Mouse (Mus musculus) spleen, adult 18-20 months (tissue): ENCODE measurements around the gene Mical2.

Experiments used
- DNase-seq, 2 experiments: peaks; one replicate each; pipeline ENCODE4 v3.0.0; 2022; ENCODE audit warnings: mixed read lengths in 2 of 2

Mical2 gene

GRCm38 (mm10) chr7:112244071-112244470 is 18.4 kb downstream of the Mical2 start:
- no peak for DNase-seq

GRCm38 (mm10) chr7:112244683-112245082 is 19.0 kb downstream of the Mical2 start:
- DNase-seq = no peak

GRCm38 (mm10) chr7:112245839-112246438 is 20.3 kb downstream of the Mical2 start:
- DNase-seq = no peak

DNA sequence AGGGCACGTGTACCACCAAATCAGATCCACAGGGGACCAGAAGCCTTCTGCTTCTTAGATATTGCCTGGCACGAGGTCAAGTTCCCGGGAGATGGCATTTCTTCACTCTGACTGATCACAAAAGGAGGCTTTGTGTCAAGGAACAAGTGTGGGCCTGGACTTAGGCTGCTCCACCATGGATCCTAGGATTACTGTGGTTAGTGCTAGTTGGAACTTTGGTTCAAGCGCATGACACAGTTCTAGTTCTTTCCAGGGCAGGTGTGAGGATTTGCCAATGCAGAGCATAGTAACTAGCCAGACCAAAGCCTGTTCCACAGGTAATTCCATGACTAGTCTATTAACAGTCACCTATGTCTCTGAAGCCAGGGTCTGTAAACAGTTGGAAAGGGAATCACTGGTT is 20.8 kb downstream of the Mical2 start:
- DNase-seq = no peak

DNA sequence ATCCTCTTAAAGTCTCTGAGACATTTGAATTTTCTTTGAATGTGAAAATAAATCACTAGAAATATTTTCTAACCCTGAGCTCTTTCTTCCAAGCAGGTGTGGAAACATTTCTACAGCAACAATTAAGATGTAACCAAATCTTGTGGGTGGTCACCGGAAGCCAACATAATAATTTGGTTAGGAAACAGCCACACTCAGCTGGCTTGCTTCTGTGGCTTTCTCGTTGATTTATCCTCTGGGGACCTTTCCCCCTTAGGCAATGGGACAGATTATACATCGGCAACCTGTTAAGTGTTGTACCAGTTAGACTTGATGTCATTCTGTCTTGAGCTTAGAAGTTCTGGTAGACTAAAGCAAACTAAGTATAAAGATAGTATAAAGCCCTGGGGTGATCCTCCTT is 22.2 kb downstream of the Mical2 start:
- no peak for DNase-seq

DNA sequence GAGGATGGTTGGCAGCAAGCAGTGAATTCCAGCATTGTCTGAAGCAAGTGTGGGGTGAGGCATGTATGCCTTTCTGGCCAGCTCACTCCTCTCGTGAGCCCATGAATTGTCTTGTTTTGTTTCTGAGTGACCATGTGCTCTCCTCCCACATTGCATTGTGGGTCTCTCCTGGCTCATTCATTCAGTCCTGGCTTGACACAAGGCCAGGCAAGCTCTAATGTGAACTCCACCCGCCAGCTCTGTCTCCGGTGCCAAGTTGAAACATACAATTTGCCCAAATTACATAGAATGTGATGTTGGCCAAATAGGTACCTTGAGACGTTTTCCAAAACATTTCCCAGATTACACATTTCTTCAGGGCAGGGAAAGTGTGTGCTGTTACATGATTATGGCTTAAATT is 23.8 kb downstream of the Mical2 start:
- DNase-seq = no peak

GRCm38 (mm10) chr7:112252065-112252464 is 26.4 kb downstream of the Mical2 start:
- no peak for DNase-seq

DNA sequence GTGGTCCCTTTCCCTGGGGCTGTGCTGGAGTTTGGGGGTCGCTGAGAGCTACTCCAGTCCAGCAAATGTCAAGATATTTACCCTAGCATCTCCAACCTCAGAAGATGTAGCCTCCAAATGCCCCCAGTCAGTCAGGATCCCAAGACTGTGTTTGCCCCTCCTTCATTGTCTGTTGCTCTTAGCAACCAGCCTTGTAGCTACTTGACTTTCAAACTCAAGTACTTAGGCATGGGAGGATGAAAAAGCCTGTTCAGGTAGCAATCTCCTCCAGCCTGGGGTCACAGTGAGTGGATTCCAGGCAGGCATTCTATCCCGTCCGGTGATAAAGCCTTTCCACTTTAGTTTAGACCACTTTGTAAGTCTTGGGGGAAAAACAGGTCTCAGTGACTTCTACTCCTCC is 28.6 kb downstream of the Mical2 start:
- DNase-seq = no peak

DNA sequence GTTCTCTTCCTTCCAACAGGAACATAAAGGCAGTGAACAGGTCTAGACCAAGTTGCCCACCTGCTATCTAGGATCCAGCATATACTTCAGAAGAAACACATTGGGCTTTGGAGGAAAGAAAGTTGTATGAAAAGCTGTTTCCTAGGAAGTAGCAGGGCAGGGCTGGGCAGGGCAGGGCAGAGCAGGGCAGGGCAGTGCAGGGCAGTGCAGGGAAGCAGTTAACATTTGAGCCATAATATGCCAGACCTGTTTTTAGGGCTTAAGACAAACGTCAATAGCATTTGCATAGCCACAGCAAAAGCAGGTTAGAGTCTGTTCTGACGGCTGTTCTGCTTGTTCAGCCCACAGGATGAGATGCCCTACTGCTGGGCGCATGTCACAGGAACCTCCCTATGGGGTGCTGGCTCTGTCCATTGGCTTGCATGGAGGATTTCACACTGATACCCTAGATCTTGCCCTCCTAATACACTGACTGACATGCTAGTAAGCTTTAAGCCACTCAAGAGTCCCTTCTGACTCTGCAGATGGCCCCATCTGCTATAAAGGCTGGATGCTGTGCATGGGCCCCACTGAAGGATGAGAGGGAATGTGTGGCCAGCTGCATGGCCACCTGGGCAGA is 29.7 kb downstream of the Mical2 start:
- no peak for DNase-seq

GRCm38 (mm10) chr7:112258338-112258903 is 32.8 kb downstream of the Mical2 start:
- no peak for DNase-seq

DNA sequence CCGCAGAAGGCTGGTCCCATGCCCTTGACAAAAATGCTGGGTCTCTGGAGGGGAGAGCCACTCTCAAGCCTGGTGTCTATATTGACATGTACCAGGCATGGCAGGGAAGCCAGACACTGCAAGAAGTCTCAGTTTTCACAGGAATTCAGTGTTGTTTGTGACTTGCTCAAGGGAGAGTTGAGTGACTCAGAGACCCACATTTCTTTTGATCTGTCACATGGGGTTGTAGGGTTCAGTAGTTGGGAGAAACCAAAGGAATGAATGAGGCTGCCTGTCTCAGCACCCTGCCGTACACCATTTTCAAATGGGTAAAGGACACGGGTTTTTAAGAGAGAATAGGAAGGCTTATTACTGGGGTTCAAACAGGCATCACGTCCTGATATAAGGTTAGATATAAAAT is 33.6 kb downstream of the Mical2 start:
- DNase-seq = no peak

- no peak for DNase-seq
These were observed 35.5 kb downstream of the Mical2 start for GRCm38 (mm10) chr7:112261121-112261520.

GRCm38 (mm10) chr7:112267266-112267665 is 41.6 kb downstream of the Mical2 start:
- DNase-seq = no peak

DNA sequence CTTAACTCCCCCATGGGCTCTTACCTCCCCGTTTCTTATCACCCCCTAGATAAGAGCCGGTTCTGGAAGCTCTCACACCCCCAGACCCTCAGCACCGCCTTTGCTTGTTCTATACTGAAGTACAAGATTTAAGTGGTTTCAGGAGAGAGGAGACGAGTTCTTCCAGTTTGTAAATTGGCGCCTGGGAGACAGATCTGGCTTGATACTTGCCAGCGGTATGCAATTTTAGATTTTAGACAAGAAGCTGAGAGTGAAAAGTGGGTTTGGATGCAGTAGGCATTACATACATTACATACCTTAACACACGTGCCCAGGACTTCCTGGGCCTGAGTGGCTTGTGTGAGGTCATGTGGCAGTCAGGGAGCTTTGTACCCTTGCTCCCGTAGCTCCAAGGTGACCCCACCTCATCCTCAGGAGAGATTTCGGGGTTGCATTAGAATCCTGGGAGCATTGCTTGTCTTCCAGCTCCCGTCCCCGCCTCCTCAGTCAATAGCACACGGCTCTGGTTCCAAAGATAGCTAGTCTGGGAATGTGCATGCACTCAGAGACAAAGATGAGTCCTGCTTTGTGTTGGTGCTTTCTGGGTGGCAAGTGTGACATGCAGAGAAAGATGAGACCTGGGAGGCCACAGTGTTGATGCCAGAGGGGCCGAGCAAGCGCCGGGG is 43.2 kb downstream of the Mical2 start:
- no peak for DNase-seq

GRCm38 (mm10) chr7:112270870-112271269 is 45.2 kb downstream of the Mical2 start:
- no peak for DNase-seq

GRCm38 (mm10) chr7:112271627-112272026 is 46.0 kb downstream of the Mical2 start:
- no peak for DNase-seq

DNA sequence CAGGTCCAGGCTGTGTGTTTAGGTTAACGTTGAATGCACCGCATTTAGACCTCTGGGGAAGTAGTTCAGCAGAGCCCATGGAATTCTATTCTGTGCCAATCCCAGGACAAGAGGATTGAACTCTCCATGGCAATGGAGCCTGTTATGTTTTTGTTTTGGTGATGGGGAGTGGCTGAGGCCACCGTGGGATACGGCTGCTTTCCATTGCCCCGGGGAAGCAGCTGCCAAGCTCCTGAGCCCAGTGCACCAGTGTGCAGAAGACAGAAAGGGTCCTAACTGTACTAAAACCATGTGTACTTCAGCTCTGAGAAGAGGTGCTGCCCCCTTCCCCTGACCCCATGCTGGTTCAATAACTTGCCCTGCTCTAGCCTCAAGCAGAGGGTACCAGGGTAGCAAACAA is 47.0 kb downstream of the Mical2 start:
- no peak for DNase-seq

DNA sequence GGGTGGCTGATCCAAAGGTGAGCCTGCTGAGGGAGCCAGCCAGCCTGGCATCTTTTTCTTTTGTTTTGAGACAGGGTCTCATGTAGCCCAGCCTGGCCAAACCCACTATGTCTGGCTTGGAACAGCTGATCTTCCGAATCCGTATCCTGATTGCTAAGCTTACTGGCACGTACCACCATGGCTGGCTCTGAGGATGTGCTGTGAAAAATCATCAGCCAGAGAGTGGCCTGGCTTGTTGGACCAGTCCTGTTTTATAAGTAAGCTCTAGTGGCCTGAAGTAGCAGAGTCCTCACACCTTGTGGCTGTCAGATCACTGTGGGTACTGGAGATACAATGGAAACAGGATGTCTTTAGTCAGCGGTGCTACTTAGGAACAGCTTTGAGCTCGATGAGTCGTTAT is 47.8 kb downstream of the Mical2 start:
- DNase-seq = no peak

GRCm38 (mm10) chr7:112274611-112275010 is 49.0 kb downstream of the Mical2 start:
- DNase-seq = no peak

GRCm38 (mm10) chr7:112275093-112275492 is 49.4 kb downstream of the Mical2 start:
- DNase-seq = no peak

DNA sequence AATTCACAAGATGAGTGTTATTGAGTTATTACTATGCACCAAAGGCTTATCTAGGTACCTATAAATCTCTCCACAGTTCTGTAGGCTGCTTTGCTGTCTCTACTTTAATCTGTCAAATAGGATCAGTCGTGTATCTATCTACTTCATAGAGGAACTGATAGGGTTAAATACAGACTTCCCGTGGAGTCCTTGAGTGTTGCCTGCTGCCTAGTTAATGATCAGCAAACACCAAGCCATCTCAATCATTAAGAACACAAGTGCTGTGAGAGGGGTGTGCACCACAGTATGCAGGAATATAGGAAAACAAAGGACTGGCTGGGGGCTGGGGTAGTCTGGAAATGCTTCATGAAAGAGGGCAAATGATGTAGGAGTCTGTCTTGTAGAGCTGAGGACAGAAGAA is 50.2 kb downstream of the Mical2 start:
- no peak for DNase-seq

- DNase-seq = no peak
These were observed 51.2 kb downstream of the Mical2 start for GRCm38 (mm10) chr7:112276823-112277222.

DNA sequence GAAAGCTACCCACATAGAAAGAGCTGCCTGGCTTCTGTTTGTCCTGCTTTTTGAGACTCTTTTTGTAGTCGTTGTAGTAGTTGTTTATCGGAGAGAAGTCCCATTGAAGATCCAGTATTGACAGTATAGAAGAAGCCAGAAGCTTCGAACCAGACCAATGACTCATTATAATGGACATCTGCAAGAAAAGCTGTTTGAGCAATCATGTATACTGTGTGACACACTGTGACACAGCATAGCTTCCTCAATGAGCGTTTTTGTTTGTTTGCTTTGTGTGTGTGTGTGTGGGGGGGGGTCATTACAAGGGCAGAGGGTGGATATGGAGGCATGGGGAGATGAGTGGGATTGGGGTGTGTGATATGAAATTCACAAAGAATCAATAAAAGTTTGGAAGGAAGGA is 53.0 kb downstream of the Mical2 start:
- no peak for DNase-seq

DNA sequence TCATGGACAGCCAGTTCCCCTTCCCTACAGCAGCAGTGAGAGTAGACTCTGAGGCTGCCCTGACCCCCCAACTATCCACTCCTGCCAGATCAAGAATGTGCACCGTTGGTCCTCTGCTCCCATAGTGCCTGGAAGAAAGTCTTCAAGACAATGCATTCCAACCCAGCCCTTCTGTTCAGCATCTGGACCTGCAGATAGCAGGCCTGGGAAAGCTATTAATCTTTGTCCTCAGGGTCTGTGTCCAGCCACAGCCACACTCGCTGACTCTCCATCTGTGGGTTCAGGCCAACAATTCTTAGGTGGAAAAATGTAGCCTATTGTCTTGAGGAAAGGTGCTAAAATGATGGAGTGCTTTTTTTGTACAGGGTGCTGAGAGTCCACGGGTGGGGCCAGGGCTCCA is 54.8 kb downstream of the Mical2 start:
- DNase-seq = no peak
